ENCODE assay signal across 8 mouse cellular contexts in genomic region chr11:90369605-90370004, GRCm38 (mm10). TPM values are rescaled to one million over a fixed set of nuclear protein-coding genes. Genes with fewer than 3 reads are reported as not detected.
DNase-seq lines count a peak whose midpoint lies in the region; ATAC-seq and TF ChIP-seq lines count a peak whose summit lies in the region.

No protein-coding gene starts in this region.

- no peak overlapping the region for H3K4me2 ChIP-seq in embryonic facial prominence, embryonic 11.5 days (ENCODE audit: low read depth, low read length)

- H3K36me3 ChIP-seq in embryonic facial prominence, embryonic 11.5 days (replicated peaks; ENCODE audit: control insufficient read depth, insufficient read depth, low read depth, low read length) = no peaks in the 10 kb centered on the region
- peaks cover 13% of the 10 kb centered on the region for H3K36me3 ChIP-seq in heart, adult 2 months (ENCODE audit: control insufficient read depth, insufficient read depth, low read length)

- no peaks in the 10 kb centered on the region for H3K27me3 ChIP-seq in embryonic facial prominence, embryonic 11.5 days (ENCODE audit: control insufficient read depth, insufficient read depth, low read length)
- no peaks in the 10 kb centered on the region for H3K27me3 ChIP-seq in heart, adult 2 months (ENCODE audit: control insufficient read depth, insufficient read depth, low read length)

- peak; percentile 75 for ATAC-seq in embryonic facial prominence, embryonic 11.5 days (replicated peaks; ENCODE audit: insufficient number of reproducible peaks, low FRiP score, low TSS enrichment, low read depth)
- peak; percentile 36 for ATAC-seq in megakaryocyte-erythroid progenitor cell, adult 5-6 weeks (replicated peaks; ENCODE audit: low FRiP score, low TSS enrichment, poor library complexity, severe bottlenecking)
- no peak for ATAC-seq in monocyte, adult 5-6 weeks (replicated peaks; ENCODE audit: insufficient number of reproducible peaks, low FRiP score, low TSS enrichment, poor library complexity, severe bottlenecking)

- peak; percentile 35 to 66 for DNase-seq in adrenal gland, postnatal 4 days (ENCODE audit: low spot score in 2 of 2)
- DNase-seq in embryonic facial prominence, embryonic 11.5 days (ENCODE audit: low spot score) = peak; percentile 71
- DNase-seq in heart, adult 2 months = peak; percentile 85 to 91
- DNase-seq in kidney, adult 18-20 months = peak; percentile 92
- DNase-seq in left cerebral cortex, postnatal 14 days (ENCODE audit: low spot score in 2 of 2) = peak; percentile 98 to 99
- peak; percentile 98 for DNase-seq in right cerebral cortex, postnatal 4 days

- H3K27ac ChIP-seq in embryonic facial prominence, embryonic 11.5 days (replicated peaks; ENCODE audit: low read depth, low read length) = peak overlapping the region; percentile 22
- H3K27ac ChIP-seq in heart, adult 2 months = peak overlapping the region; percentile 85

- TF ChIP-seq POLR2A in heart, adult 2 months (IDR thresholded peaks at IDR 0.05; ENCODE audit: insufficient read depth, low read depth, low read length) = peak; percentile 53; the same call in 1 of the 2 replicates

- H3K4me1 ChIP-seq in embryonic facial prominence, embryonic 11.5 days (ENCODE audit: control insufficient read depth, insufficient read depth, low read length) = no peaks in the 10 kb centered on the region
- H3K4me1 ChIP-seq in heart, adult 2 months (ENCODE audit: control insufficient read depth, insufficient read depth, low read length) = peaks cover 27% of the 10 kb centered on the region

- H3K9ac ChIP-seq in embryonic facial prominence, embryonic 11.5 days (replicated peaks; ENCODE audit: low read length) = no peak overlapping the region
- H3K9ac ChIP-seq in heart, adult 2 months (ENCODE audit: low read depth, low read length) = peak overlapping the region; percentile 62

- no peak for TF ChIP-seq CTCF in heart, adult 2 months (IDR thresholded peaks at IDR 0.05)

- no peaks in the 10 kb centered on the region for H3K9me3 ChIP-seq in embryonic facial prominence, embryonic 11.5 days (replicated peaks; ENCODE audit: control insufficient read depth, low read length)

- H3K79me2 ChIP-seq in heart, adult 2 months (replicated peaks; ENCODE audit: control insufficient read depth, insufficient read depth, low read length) = no peaks in the 10 kb centered on the region

- no peak overlapping the region for H3K4me3 ChIP-seq in embryonic facial prominence, embryonic 11.5 days (ENCODE audit: low read depth, low read length)
- H3K4me3 ChIP-seq in heart, adult 2 months = peak overlapping the region; percentile 1; the same call in 1 of the 2 replicates

- intact Hi-C loops in heart, adult 2 months (cut with DNase I) = loop anchor here (1.0 to 10.0 kb wide), 3 partner anchors 13 to 245 kb away; partner anchors contain the start of gene Hlf
- intact Hi-C loops in left cerebral cortex, postnatal 14 days (cut with DNase I) = loop anchor here (5.0 kb wide), 1 partner anchor 52 kb away; no protein-coding TSS in a partner anchor

- TF ChIP-seq EP300 in heart, adult 2 months (IDR thresholded peaks at IDR 0.05; ENCODE audit: insufficient read depth, low read depth, low read length) = peak; percentile 94

- 23% methylated on average over 8 of the region's 8 CpGs for WGBS in embryonic facial prominence, embryonic 11.5 days
- 6% methylated on average over 8 of the region's 8 CpGs for WGBS in heart, adult 2 months

RNA-seq across cellular contexts. Expression of gene Hlf, which starts 21.1 kb away (rescaled TPM):
- total RNA-seq in adrenal gland, postnatal 4 days (2021) = 10 to 100 TPM; 17.0 to 18.7 TPM
- polyA plus RNA-seq in embryonic facial prominence, embryonic 11.5 days (2014; fragmentation: Nextera tagmentation; extraction: Ambion mirVana) = 1.1 and 1.6 TPM in 2 replicates
- total RNA-seq in heart, adult 2 months (2021) = 10 to 100 TPM; 11.0 to 18.2 TPM
- 14.0 and 17.3 TPM in 2 replicates for polyA plus RNA-seq in heart, adult 2 months (2012; rRNA removed)
- total RNA-seq in left cerebral cortex, postnatal 14 days (2021) = 10 to 100 TPM; 82.2 to 96.9 TPM
- 0.70 and 4.8 TPM in 2 replicates for total RNA-seq in megakaryocyte-erythroid progenitor cell, adult 5-6 weeks (2014; fragmentation: Nextera tagmentation)
- total RNA-seq in megakaryocyte-erythroid progenitor cell, adult 5-6 weeks (2017) = 0.70 and 4.6 TPM in 2 replicates
- 1.7 TPM in 1 of 3 replicates, not detected in the others for total RNA-seq in monocyte, adult 5-6 weeks (2017)
